Mouse (Mus musculus) NIH3T3 (cell line): Measurements from ENCODE around the gene Supt5.
"Not testable (repeated sequence)": the region's sequence is repeated elsewhere in the genome, so short reads cannot be mapped to it uniquely, and the experiment has no call there.

Experiments used
- DNase-seq: peaks from one replicate; pipeline ENCODE4 v3.0.0-alpha.2; 2012; ENCODE audit warnings: low read depth

The Supt5 gene

DNA sequence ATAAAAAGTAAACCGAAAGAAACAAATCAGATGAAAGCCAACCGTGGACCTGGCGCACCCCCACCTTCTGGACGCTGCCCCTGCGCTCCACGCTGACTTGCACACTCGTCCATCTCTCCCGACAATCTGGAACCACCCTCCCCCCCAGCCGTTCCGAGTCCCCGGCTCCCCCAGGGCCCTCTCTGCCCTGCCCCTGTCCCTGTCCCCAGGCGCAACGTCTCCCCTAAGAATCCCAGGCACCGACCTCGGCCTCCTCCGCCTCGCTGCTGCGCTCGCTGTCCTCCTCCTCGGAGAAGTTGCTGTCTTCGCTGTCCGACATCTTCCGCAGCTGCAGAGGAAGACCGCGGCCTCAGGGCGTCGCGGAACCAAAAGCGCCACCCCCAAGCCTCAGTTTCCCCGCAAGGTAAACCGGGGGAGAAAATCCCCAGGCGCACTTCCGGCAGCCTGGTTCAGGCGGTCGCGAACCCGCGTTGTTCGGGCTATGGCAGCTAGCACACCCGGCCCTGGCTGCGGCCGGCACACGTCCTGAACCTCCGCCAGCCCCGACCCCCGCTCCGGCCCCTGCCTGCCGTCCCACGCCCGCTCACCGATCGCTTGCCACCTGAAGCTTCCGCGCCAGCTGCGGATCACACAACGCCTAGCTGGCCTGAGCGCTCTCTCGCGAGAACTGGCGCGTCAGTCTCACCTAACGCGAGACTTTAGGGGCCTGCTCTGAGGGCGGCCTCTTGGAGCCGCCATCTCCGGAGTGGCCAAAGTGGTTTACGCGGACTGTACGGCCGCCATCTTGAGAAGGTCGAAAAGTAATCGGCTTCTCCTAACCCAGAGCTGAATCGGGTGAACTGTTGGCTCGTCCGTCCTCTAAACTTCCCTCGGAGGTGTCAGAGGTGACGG is at the start of gene Supt5:
Gene Supt5 (minus strand): TSS at position 639 of the 891 bp plus-strand sequence.
- DNase-seq = peak; percentile 99

DNA sequence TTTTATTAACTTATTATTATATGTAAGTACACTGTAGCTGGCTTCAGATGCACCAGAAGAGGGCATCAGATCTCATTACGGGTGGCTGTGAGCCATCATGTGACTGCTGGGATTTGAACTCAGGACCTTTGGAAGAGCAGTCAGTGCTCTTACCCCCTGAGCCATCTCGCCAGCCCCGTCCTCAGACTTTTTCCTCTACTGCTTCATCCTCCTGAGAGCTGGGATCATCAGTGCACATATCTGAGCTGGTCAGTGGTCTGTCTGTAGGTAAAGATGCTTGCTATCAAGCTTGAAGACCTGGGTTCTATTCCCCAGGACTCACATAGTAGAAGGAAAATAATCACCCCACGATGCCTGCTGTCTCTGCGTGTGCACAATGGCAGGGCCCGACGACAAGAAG is 48.8 kb upstream of the Supt5 start:
- not testable (repeated sequence) for DNase-seq

DNA sequence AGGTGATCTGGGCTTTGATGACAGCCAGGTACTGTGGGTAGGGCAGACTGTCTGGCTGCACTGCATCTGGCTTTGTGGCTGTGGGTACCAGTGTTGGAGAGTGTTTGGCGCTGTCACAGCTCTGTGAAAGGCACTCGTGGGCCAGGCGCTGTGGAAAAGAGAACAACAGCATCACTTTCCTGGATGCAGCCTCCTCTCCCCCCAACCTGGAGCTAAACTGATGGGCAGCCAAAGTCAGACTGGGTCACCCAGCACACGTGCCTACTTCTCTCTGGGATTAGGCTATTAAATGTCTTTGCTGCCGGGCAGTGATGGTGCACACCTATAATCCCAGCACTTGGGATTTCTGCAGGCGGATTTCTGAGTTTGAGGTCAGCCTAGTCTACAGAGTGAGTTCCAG is 48.3 kb upstream of the Supt5 start:
- DNase-seq = not testable (repeated sequence)

DNA sequence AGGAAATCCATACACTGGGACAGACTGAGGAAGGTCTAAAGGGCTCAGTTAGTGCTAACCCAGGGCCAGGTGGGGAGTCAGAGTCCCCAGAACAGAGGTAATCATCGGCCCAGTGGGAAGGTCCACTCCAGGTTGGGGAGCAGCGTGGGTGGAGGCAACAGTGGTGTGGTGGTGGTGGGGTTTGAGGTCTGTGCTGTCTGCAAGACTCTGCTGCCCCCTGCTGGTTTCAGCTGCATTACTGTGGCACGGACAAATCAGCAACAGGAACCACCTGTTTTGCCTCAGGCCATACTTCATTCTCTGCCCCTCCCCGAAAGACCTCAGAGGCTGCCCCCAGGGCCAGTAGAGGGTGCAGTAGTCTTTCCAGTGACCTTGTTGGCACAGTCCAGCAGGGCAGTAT is 47.9 kb upstream of the Supt5 start:
- DNase-seq = peak; percentile 95

DNA sequence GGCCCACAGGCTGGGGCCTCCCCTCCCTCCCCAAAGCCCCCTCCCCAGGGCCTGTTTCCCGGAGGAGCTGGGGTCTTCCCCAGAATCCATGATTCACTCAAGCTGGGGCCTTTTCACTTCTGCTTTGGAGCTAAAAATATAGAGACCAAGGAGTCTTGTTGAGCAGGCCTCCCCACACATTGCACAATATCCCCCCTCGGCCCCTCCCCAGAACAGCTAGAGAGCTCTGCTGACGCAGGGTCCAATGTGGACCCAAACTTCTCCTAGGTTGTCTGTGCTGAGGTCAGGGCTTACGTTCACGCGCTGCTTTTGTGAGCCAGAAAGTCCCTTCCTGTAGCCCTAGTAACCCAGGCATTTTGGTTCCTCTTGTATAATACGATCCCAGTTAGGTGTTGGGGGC is 47.5 kb upstream of the Supt5 start:
- DNase-seq = peak; percentile 40

DNA sequence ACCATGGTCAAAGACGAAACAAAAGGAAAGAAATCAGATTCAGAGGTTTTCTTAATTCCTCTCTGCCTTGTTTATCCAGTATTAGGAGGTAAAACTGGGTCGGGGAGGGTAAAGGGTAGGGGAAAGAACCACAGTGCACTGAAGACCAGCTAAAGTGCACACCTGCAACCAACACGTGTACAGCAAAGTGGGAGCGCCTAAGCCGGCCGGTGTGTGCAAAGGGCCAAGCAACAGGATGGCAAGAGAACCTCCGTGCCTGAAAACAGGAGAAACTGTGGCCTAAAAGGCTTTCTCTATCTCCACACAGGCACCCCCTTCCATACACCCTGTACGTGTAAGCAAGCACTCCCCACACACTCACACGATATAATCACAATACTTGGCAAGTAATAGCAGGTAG is 46.6 kb upstream of the Supt5 start:
- no peak for DNase-seq

DNA sequence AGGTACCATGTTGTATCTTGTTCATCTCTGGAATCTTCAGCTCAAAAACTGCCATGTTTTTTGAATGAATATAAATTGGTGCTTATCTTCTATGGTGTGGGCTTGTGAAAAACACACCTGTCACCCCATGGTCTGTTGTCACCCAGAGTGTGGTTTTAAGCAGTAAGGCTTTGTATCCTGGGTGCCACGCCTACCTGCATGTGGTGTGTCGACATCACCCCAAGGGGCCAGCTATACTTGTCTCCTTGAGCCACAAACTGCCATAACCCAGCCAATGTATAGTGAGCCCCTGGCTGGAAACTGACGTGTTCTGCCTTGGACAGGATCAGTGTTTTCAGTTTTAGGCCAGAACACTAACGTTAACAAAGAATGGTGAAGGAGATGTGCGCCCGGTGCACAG is 45.6 kb upstream of the Supt5 start:
- DNase-seq = peak; percentile 23

DNA sequence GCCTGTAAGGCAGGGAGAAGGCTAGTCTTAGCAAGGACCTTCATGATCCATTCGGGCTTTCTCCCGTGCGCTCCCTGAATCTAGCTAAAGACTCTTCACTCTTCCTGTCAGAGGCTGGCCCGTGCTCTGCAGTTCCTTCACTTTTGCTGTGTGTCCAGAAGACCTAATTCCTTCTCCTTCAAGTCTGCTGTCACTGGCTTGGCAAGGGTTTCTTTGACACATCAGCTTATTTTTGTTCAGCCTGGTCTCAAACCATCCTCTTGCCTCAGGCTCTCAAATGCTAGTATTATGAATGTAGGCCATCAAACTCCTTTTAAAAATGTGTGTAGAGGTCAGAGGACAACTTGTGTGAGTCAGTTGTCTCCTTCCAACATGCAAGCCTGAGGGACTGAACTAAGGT is 45.1 kb upstream of the Supt5 start:
- peak; percentile 46 for DNase-seq

DNA sequence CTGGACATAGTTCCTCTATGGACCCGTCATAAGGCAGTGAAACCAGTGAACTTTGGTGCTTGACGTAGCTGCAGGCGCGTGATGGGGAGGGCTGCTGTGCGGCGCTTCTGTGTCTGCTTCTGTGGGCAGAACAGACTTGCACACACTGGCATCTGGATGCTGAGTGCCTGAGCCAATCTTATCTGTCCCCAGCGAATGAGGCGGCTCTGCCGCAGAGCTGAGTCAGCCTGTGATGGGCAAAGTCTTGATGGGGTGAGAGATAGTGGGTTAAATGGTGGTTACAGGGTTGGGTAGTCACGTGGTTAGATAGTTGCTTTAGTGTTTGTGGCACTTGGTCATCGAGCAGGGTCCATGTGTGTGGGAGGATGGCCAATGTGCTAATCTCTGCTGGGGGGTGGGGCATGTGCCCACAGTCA is 44.4 kb upstream of the Supt5 start:
- DNase-seq = peak; percentile 79

DNA sequence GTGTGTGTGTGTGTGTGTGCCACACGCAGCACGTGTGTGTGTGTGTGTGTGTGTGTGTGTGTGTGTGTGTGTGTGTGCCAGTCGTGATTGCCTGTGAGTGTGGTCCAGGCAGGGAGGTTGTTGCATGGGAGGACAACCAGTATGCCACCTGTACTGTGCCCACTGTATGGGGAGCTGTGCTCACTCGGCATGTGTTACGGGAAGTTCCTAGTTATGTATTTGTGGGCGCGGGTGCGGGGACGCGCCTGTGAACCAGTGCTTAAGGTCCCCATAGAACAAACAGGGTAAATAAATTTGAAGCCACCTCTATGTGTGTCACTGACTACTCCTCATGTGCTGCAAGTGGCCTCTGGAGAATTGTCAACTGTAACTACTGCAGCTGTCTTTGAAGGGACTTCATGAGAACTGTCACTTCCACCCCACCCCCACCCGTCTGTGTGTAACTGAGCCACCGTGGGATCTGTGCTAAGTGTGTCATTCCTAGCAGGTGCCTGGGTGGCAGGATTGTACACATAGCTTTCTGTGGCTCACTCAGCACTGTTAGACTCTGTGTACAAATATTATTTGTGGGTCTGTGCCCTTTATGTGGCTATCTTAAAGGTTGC is 43.9 kb upstream of the Supt5 start:
- DNase-seq = peak; percentile 47

DNA sequence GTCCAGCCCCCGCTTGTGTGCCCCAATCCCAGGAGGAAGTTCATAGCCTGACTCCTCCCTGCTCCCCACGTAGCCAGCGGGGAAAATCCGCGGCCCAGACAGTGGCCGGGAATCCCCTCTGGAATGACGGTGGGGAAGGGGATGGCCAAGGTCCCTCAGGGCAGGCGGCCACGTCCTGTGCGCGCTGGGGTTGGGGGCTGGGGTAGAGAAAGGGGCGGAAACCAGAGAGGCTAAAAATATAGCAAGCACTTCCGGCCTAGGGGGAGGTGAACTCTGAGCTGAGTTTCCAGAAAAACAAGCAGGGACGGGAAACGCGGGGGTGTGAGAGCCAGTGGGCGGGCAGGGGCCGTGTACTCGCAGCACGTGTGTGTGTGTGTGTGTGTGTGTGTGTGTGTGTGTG is 43.4 kb upstream of the Supt5 start:
- peak; percentile 93 for DNase-seq

DNA sequence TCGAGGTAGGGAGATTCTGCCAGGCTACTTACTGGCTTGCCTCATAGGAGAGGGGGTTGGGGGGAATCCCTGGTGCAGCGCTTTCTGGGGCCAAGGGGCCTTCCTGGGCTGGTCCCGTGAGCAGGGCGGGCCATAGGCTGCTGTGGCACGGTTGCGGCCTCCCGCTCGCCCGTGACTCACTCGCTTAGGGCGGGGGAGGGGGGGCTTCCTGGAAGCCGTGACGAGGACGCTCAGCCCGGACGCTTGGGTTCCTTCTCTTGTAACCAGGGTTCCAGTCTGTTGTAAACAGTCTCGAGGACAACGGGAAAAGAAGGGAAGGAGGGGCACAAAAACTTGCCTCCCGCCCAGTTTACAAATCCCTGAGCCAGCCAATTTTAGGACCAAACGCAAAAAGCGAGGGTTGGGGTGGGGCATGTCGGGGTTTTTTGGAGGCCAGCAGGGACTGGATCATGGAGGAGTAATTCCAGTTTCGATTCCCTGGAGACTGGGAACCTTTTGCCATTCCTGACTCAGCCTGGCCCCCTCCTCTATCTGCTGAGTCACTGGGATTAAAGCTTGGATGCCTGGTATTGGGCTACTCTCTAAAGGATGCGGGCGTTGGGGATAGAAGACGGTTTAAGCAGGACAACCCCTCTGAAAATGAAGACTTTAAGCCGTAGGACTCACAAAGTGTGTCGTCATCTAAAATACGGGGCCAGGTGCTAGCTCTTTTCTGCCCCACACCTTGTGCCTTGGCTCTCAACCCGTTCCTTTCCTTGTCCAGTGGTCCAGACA is 42.7 kb upstream of the Supt5 start:
- DNase-seq = peak; percentile 98

DNA sequence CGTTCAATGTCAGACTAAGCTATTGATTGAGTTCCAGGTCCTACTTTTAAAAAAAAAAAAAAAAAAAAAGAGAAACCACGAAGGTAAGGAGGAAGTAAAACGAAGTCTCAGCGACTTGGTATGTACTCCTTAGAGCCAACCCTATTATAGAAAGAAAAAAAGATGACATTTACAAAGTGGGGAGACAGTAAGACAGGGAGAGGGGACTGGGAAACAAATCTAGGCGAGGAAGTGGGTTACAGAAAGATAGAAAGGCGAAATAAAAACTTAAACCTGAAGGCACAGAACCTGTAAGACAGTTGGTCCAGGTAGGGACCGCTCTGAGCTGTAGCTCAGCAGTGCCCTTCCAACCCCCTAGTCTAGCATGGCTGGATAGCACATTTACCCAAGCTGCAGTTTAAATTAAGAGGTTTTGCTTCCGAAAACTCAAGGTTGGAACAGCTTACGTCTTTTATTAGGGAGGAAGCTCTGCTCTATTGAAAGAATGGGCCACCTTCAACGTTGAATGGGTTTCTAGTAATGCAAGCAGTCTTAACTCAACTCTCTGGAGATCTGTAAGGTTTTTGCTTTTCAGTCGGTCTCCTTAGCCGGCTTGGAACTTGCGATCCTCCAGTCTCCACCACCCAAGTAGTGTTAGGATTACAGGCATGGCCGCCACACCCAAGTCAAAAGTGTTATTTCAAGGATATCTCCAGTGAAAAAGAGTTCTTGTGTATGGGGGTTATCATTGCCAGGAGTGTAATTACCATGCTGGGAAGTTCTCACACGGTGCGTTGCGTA is 41.9 kb upstream of the Supt5 start, which contains the start of gene Zfp36:
Gene Zfp36 (minus strand): TSS at position 17 of the 780 bp plus-strand sequence.
- DNase-seq = no peak

DNA sequence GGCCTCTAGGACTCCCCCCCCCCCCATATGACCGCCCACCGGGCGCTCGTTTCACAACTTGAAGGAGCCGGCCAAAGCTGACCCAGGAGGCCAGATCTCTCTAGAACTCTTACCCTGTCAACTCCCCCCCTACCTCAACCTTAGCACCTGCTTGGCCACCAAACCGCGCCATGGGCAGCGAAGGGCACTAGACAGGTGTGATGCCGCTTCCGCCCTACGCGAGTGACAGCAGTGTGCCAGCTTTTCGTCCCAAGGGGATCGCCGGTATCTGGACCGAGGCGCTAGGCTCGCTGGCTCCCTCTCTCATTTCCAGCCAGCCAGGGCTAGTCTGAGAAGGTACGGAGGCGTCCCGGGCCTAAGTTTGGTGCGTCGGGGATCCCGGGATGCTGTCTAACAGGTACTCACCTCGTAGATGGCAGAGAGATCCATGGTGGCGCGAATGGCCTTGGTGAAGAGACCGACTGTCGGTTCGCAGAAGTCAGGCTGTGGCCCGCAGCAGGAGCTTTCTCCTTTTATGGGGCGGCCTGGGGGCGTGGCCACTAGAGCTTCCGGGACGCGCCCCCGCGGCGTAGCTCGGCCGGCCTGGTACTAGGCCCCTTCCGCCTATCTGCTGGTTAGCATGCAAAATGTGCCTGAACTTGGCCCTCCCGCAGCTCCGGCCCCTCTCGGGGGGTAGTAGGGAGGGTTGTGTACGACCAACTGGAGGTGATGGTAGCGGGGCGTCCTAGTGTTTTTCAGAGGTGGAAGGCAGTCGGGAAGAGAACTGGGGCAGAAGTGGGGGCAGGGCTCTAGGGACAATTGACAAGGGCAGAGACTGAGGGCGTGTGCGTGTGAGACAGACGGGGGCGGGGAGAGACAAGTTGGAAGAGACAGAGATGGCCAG is 40.5 kb upstream of the Supt5 start:
- peak; percentile 98 for DNase-seq

DNA sequence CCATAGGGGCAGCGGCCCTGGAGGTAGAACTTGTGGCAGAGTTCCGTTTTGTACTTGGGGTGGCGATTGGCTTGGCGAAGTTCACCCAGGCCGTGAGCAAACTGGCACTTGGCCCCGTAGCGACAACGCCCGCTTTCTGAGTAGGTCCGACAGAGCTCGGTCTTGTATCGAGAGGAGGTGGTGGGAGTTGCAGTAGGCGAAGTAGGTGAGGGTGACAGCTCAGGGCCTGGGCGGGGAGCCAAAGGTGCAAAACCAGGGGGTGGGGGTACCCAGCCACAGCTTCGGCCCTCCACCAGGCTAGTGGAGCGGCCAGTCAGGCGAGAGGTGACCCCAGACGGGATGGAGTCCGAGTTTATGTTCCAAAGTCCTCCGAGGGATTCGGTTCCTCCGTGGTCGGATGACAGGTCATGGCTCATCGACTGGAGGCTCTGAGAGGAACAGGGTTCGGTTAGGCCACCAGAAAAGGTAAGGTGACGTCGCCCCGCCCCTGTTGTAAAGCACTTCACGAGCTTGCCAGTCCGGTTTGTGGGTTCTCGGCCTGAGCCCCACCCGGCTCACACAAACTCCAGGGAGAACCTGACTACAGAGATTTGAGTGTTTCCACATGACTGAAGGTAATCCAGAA is 39.6 kb upstream of the Supt5 start:
- peak; percentile 67 for DNase-seq

DNA sequence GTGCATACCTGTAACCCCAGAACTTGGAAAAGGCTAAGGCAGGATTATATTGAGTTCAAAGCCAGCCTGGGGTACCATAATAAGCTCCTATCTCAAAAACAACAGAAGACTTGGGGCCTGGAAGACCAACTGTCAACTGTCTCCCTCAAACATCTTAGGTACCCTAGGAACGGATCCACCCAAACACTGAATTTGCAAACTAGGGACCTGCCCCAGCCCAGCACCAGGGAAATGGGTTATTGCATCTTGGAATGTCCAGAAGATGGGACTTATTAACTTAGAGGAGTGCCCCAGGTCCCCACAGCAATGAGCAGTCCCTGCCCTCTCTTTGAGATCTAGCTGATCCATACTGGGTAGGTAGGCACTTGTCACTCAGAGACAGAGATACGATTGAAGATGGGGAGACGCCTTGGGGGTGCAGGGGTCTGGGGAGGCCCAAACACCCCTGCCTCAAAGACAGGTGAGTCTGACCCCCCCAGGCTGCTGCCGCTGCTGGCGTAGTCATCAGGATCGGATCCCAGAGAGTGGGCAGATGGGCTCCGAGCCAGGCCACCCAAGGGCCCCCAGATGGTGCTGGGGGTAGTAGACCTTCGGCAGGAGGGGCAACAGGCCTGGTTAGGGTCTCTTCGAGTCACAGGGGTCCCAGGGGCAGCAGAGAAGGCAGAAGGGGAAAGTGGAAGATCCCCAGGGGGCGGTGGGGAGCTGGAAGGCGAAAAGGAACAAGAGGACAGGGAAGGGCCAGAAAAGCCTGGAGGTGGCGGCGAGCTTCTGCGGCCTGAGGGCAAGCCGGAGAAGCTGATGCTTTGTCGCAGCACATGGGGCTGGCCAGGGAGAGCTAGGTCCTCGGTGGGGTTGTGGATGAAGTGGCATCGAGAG is 38.9 kb upstream of the Supt5 start:
- DNase-seq = peak; percentile 53

DNA sequence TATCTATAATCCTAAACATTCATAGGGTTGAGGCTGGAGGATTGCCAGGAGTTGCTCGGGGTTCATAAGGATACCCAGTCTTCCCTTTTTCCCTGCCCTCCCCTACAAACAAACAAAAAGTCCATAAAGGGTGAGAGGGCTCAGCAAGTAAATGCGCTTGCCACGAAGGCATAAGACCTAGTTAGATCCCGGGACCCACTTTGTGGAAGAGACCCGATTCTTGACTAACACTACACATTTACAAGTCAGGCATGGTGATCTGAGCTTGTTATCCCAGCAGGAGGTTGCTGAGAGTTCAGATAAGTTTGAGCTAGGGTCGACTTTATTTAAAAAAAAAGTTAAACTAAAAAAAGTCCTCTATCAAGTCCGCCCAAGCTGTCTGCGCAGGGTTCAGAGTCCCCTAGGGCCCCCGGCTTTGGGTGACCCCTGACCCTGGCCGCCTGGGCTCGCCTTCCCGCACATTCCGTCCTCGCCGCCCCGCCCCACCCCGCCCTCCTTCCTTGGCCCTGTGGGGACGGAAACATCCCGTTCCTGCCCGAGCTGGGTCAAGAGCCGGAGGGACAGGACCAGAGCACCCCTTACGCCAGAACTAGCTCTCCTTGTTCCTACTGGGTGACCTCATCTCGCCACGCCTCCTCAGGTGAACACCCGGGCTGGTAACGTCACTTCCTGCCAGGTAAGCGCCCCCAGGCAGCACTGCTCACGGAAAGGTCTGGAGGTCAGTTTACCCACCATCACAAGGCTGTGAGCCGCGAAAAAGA is 37.6 kb upstream of the Supt5 start:
- peak; percentile 81 for DNase-seq

DNA sequence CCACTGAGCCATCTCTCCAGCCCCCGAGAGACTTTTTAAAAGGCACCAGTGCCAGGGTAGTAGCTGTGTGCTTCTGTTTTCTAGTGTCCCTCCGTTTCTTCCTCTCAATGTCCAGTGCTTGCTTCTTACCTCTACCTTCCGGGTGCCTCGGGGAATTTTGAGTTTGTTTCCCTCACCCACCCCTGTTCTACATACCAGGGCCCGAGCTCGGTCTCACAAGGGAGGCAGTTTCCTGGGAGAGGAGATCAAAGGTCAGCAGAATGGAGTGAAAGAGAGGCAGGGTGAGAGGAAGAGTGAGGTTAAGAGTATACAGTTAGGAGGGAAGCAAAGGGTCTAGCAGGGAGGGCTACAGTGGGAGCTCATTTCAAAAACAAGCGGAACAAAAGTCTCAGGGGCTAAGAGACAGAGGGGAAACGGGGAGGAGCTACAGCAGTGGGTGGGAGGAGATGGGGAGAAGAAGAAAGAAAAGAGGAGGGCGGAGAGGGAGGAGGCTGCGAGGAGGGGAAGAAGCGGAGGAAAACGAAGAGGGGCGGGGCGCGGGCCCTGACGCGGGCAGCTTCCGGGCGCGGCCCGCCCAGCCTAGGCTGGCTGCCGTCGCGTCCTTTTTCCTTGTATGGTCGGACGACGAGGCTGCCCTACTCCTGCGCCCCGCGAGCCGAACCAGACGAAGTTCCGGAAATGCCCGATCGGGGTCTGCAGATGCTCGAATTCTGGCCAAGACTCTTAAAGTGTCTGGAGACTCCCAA is 36.8 kb upstream of the Supt5 start:
- DNase-seq = peak; percentile 98
